Mouse (Mus musculus) heart, adult 2 months (tissue): ENCODE measurements around the gene Gli2.

Source experiments
- CTCF ChIP-seq: fragments of 200-600 bp; IDR thresholded peaks from 2 replicates; pipeline ENCODE4 v1.8.1; 2022; ENCODE audit warnings: antibody characterized with exemption, mild to moderate bottlenecking, moderate library complexity
- EP300 ChIP-seq: fragments of 200-500 bp; IDR thresholded peaks from 2 replicates; pipeline ENCODE4 v1.6.1; 2011; ENCODE audit warnings: low read depth, low read length, control low read depth; ENCODE audit not compliant: insufficient read depth
- POLR2A ChIP-seq: fragments of 200-500 bp; IDR thresholded peaks from 2 replicates; pipeline ENCODE4 v1.6.1; 2011; ENCODE audit warnings: mild to moderate bottlenecking, low read depth, low read length, control low read depth; ENCODE audit not compliant: insufficient read depth

- TF ChIP-seq CTCF: no peak
- no peak for TF ChIP-seq POLR2A
- no peak for TF ChIP-seq EP300
Measured at GRCm38 (mm10) chr1:119049812-119050615, 3.4 kb downstream of the Gli2 start.
